Mouse (Mus musculus): ENCODE results near the gene Sema4b. TPM values are rescaled to one million over a fixed set of nuclear protein-coding genes. Genes with fewer than 3 reads are reported as not detected.

Gene Sema4b
- polyA plus RNA-seq, 1 experiment from 2014 or later: 12.4 TPM

DNA sequence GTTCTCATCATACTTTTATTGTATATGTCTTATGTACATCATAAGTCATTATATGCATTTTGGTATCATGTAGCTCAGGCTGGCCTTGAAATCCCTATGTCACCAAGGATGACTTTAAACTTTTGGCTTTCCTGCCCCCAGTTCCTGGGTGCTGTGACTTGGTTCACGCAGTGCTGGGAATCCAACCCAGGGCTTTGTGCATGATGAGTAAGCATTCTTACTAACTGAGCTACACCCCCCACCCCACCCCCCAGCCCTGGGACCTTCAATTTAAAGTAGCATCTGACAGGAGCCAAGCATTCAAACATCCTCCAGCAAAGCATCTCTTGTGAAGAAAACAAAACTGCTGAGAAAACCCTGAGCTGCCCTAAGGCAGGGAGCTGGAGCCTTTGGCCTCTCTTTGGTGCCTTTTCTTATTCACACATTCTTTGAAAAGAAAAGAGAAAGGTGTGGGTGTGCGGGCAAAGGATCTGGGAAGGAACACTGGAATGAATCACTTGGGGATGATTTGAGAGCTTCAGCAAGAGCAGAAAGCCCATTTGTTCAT, 2.0 kb downstream of the Sema4b start:
- no peak overlapping the region for H3K27ac ChIP-seq
- WGBS: 85% methylated on average over 2 of the region's 2 CpGs
- no peak overlapping the region for H3K4me2 ChIP-seq

GRCm38 (mm10) chr7:80189147-80189933, 2.7 kb downstream of the Sema4b start:
- Histone ChIP-seq H3K27ac (no peak overlapping the region), H3K4me1 (replicated peaks) (peaks cover 89% of the 10 kb centered on the region), H3K9me3 (replicated peaks) (no peaks in the 10 kb centered on the region), H3K36me3 (no peaks in the 10 kb centered on the region), H3K4me3 (no peak overlapping the region), H3K9ac (no peak overlapping the region), H3K4me2 (no peak overlapping the region), H3K27me3 (no peaks in the 10 kb centered on the region)
- WGBS: 60% methylated on average over 11 of the region's 11 CpGs
- no peak for ATAC-seq (replicated peaks; ENCODE audit: insufficient number of reproducible peaks, insufficient read depth, low FRiP score, low read depth)

More for the DNA sequence above, 2.0 kb downstream of the Sema4b start:
- H3K4me3 ChIP-seq: no peak overlapping the region
- no peaks in the 10 kb centered on the region for H3K36me3 ChIP-seq
- no peak for ATAC-seq (replicated peaks; ENCODE audit: insufficient number of reproducible peaks, insufficient read depth, low FRiP score, low read depth)
- no peaks in the 10 kb centered on the region for H3K9me3 ChIP-seq (replicated peaks)
- H3K4me1 ChIP-seq (replicated peaks): peaks cover 83% of the 10 kb centered on the region
- H3K9ac ChIP-seq: no peak overlapping the region
- H3K27me3 ChIP-seq: no peaks in the 10 kb centered on the region

GRCm38 (mm10) chr7:80191455-80191854, 4.8 kb downstream of the Sema4b start:
- Histone ChIP-seq H3K27me3 (no peaks in the 10 kb centered on the region), H3K9ac (peak overlapping the region; percentile 42), H3K4me1 (replicated peaks) (peaks cover 70% of the 10 kb centered on the region), H3K27ac (peak overlapping the region; percentile 92), H3K4me3 (no peak overlapping the region), H3K4me2 (peak overlapping the region; percentile 60), H3K36me3 (no peaks in the 10 kb centered on the region), H3K9me3 (replicated peaks) (no peaks in the 10 kb centered on the region)
- 44% methylated on average over 5 of the region's 5 CpGs for WGBS
- ATAC-seq (replicated peaks; ENCODE audit: insufficient number of reproducible peaks, insufficient read depth, low FRiP score, low read depth): 0 out of 2 replicates have a peak, but pooled peaks have one; percentile 10

GRCm38 (mm10) chr7:80192226-80193061, 5.8 kb downstream of the Sema4b start:
- 11% methylated on average over 16 of the region's 16 CpGs for WGBS
- H3K27ac ChIP-seq: peak overlapping the region; percentile 92
- H3K36me3 ChIP-seq: no peaks in the 10 kb centered on the region
- H3K27me3 ChIP-seq: no peaks in the 10 kb centered on the region
- ATAC-seq (replicated peaks; ENCODE audit: insufficient number of reproducible peaks, insufficient read depth, low FRiP score, low read depth): peak; percentile 82
- peak overlapping the region; percentile 30 for H3K4me3 ChIP-seq
- no peaks in the 10 kb centered on the region for H3K9me3 ChIP-seq (replicated peaks)
- peaks cover 65% of the 10 kb centered on the region for H3K4me1 ChIP-seq (replicated peaks)
- peak overlapping the region; percentile 60 for H3K4me2 ChIP-seq
- peak overlapping the region; percentile 42 for H3K9ac ChIP-seq

DNA sequence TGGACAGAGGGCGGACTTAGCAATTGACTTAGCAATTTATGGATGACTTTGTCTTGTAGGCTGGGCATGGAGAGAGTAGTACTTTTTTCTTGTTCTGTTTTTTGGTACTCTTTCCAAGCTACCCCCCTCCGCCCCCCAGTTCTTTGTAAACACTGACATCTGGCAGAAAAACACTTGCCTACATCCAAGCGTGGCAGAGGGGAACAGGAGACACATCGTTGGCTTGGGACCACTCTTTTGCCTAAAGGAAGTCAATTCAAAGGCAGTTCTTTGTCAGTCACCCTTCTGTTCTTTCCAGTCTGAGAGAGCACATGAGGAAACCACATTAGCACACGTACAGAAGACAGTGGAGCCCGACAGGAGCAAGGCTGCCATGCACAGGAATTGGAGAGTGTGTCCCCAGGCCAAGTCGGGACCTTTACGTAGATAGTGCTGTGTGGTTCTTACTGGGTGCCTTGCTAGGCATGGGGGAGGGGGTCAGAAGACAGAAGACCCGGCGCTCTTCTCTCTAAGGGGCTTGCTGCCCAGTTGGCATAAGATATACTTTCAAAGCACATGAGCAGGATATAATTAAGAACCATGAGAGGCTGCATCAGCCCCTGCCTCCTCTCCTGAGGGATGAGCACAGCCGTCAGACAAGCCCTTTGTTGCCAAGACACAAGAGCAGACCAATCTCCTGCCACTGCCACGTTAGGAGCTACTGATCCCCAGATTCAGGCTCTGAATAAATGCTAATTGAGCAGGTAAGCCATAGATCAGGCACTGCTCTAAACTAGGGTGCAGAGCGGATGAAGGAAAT, 7.5 kb downstream of the Sema4b start:
- H3K9ac ChIP-seq: no peak overlapping the region
- no peaks in the 10 kb centered on the region for H3K9me3 ChIP-seq (replicated peaks)
- H3K27ac ChIP-seq: no peak overlapping the region; the same call in 1 of the 2 replicates
- 71% methylated on average over 13 of the region's 13 CpGs for WGBS
- H3K36me3 ChIP-seq: no peaks in the 10 kb centered on the region
- H3K4me2 ChIP-seq: no peak overlapping the region
- no peaks in the 10 kb centered on the region for H3K27me3 ChIP-seq
- H3K4me1 ChIP-seq (replicated peaks): peaks cover 60% of the 10 kb centered on the region
- ATAC-seq (replicated peaks; ENCODE audit: insufficient number of reproducible peaks, insufficient read depth, low FRiP score, low read depth): no peak
- no peak overlapping the region for H3K4me3 ChIP-seq

- Histone ChIP-seq H3K9ac (no peak overlapping the region), H3K4me1 (replicated peaks) (peaks cover 64% of the 10 kb centered on the region), H3K27ac (no peak overlapping the region), H3K4me2 (no peak overlapping the region), H3K9me3 (replicated peaks) (no peaks in the 10 kb centered on the region), H3K4me3 (no peak overlapping the region), H3K36me3 (no peaks in the 10 kb centered on the region), H3K27me3 (no peaks in the 10 kb centered on the region)
- no peak for ATAC-seq (replicated peaks; ENCODE audit: insufficient number of reproducible peaks, insufficient read depth, low FRiP score, low read depth)
- WGBS: 90% methylated on average over 5 of the region's 5 CpGs
These were observed 8.5 kb downstream of the Sema4b start for GRCm38 (mm10) chr7:80195146-80195545.

GRCm38 (mm10) chr7:80195576-80196263, 9.1 kb downstream of the Sema4b start:
- 86% methylated on average over 10 of the region's 11 CpGs for WGBS
- Histone ChIP-seq H3K4me3 (no peak overlapping the region), H3K4me1 (replicated peaks) (peaks cover 59% of the 10 kb centered on the region), H3K36me3 (no peaks in the 10 kb centered on the region), H3K4me2 (no peak overlapping the region), H3K27me3 (no peaks in the 10 kb centered on the region), H3K9ac (no peak overlapping the region), H3K27ac (no peak overlapping the region), H3K9me3 (replicated peaks) (no peaks in the 10 kb centered on the region)
- no peak for ATAC-seq (replicated peaks; ENCODE audit: insufficient number of reproducible peaks, insufficient read depth, low FRiP score, low read depth)

- no peak overlapping the region for H3K9ac ChIP-seq
- no peaks in the 10 kb centered on the region for H3K36me3 ChIP-seq
- no peaks in the 10 kb centered on the region for H3K27me3 ChIP-seq
- peak overlapping the region; percentile 65; the same call in 1 of the 2 replicates for H3K4me3 ChIP-seq
- peaks cover 53% of the 10 kb centered on the region for H3K4me1 ChIP-seq (replicated peaks)
- no peaks in the 10 kb centered on the region for H3K9me3 ChIP-seq (replicated peaks)
- peak overlapping the region; percentile 89 for H3K4me2 ChIP-seq
- WGBS: 32% methylated on average over 4 of the region's 4 CpGs
- H3K27ac ChIP-seq: peak overlapping the region; percentile 82
- no peak for ATAC-seq (replicated peaks; ENCODE audit: insufficient number of reproducible peaks, insufficient read depth, low FRiP score, low read depth)
These were observed 10.7 kb downstream of the Sema4b start for GRCm38 (mm10) chr7:80197371-80197770.

- Histone ChIP-seq H3K4me3 (peak overlapping the region; percentile 65), H3K9me3 (replicated peaks) (no peaks in the 10 kb centered on the region), H3K4me1 (replicated peaks) (peaks cover 53% of the 10 kb centered on the region), H3K4me2 (peak overlapping the region; percentile 89), H3K27ac (peak overlapping the region; percentile 82), H3K27me3 (no peaks in the 10 kb centered on the region), H3K36me3 (no peaks in the 10 kb centered on the region), H3K9ac (peak overlapping the region; percentile 70)
- WGBS: under 1% methylated on average over 67 of the region's 74 CpGs
- ATAC-seq (replicated peaks; ENCODE audit: insufficient number of reproducible peaks, insufficient read depth, low FRiP score, low read depth): peak; percentile 88
These were observed 11.5 kb downstream of the Sema4b start for GRCm38 (mm10) chr7:80197941-80198778.

GRCm38 (mm10) chr7:80198863-80199262, 12.2 kb downstream of the Sema4b start:
- Histone ChIP-seq H3K36me3 (no peaks in the 10 kb centered on the region), H3K4me2 (peak overlapping the region; percentile 89), H3K4me1 (replicated peaks) (peaks cover 54% of the 10 kb centered on the region), H3K9me3 (replicated peaks) (no peaks in the 10 kb centered on the region), H3K4me3 (peak overlapping the region; percentile 65), H3K9ac (peak overlapping the region; percentile 70), H3K27ac (peak overlapping the region; percentile 82), H3K27me3 (no peaks in the 10 kb centered on the region)
- WGBS: 4% methylated on average over 11 of the region's 11 CpGs
- ATAC-seq (replicated peaks; ENCODE audit: insufficient number of reproducible peaks, insufficient read depth, low FRiP score, low read depth): no peak
